Mouse (Mus musculus): ENCODE measurements around the gene 5830473C10Rik. TPM values are rescaled to one million over a fixed set of nuclear protein-coding genes. Genes with fewer than 3 reads are reported as not detected.
"Not testable (repeated sequence)": the region's sequence is repeated elsewhere in the genome, so short reads cannot be mapped to it uniquely, and the experiment has no call there.

5830473C10Rik gene
- total RNA-seq, 2 experiments from 2014 or later, result not detected

GRCm38 (mm10) chr5:90590676-90591075, 29.8 kb downstream of the 5830473C10Rik start:
- intact Hi-C loops (cut with DNase I; ENCODE audit: low total_unique reads), result no loop called here
- DNase-seq, result no peak

- intact Hi-C loops (cut with DNase I; ENCODE audit: low total_unique reads), result no loop called here
- no peak for DNase-seq
These were observed 31.0 kb downstream of the 5830473C10Rik start for GRCm38 (mm10) chr5:90591936-90592335.

GRCm38 (mm10) chr5:90594945-90595344, 34.0 kb downstream of the 5830473C10Rik start:
- DNase-seq, result no peak
- intact Hi-C loops (cut with DNase I; ENCODE audit: low total_unique reads), result no loop called here

- intact Hi-C loops (cut with DNase I; ENCODE audit: low total_unique reads), result no loop called here
- DNase-seq, result no peak
These were observed 35.2 kb downstream of the 5830473C10Rik start for GRCm38 (mm10) chr5:90596155-90596554.

GRCm38 (mm10) chr5:90601469-90601868, 40.6 kb downstream of the 5830473C10Rik start:
- intact Hi-C loops (cut with DNase I; ENCODE audit: low total_unique reads), result no loop called here
- peak; percentile 15 for DNase-seq

- intact Hi-C loops (cut with DNase I; ENCODE audit: low total_unique reads), result no loop called here
- DNase-seq, result no peak
These were observed 42.6 kb downstream of the 5830473C10Rik start for GRCm38 (mm10) chr5:90603407-90603923.

- intact Hi-C loops (cut with DNase I; ENCODE audit: low total_unique reads), result no loop called here
These were observed 48.0 kb downstream of the 5830473C10Rik start for GRCm38 (mm10) chr5:90608906-90609305.

GRCm38 (mm10) chr5:90611388-90611787, 50.5 kb downstream of the 5830473C10Rik start:
- DNase-seq, result no peak
- intact Hi-C loops (cut with DNase I; ENCODE audit: low total_unique reads), result no loop called here

More at GRCm38 (mm10) chr5:90608906-90609305, 48.0 kb downstream of the 5830473C10Rik start:
- DNase-seq, result no peak

GRCm38 (mm10) chr5:90611996-90612611, 51.2 kb downstream of the 5830473C10Rik start:
- intact Hi-C loops (cut with DNase I; ENCODE audit: low total_unique reads), result no loop called here

GRCm38 (mm10) chr5:90612751-90613150, 51.8 kb downstream of the 5830473C10Rik start:
- intact Hi-C loops (cut with DNase I; ENCODE audit: low total_unique reads); DNase-seq: not testable (repeated sequence)

More at GRCm38 (mm10) chr5:90611996-90612611, 51.2 kb downstream of the 5830473C10Rik start:
- DNase-seq, result no peak

- DNase-seq, result no peak
- intact Hi-C loops (cut with DNase I; ENCODE audit: low total_unique reads), result no loop called here
These were observed 57.0 kb downstream of the 5830473C10Rik start for GRCm38 (mm10) chr5:90617859-90618258.

- intact Hi-C loops (cut with DNase I; ENCODE audit: low total_unique reads), result no loop called here
These were observed 60.4 kb downstream of the 5830473C10Rik start for GRCm38 (mm10) chr5:90621316-90621715.

GRCm38 (mm10) chr5:90621726-90622125, 60.8 kb downstream of the 5830473C10Rik start:
- DNase-seq, result no peak
- intact Hi-C loops (cut with DNase I; ENCODE audit: low total_unique reads), result no loop called here

More at GRCm38 (mm10) chr5:90621316-90621715, 60.4 kb downstream of the 5830473C10Rik start:
- DNase-seq, result no peak

GRCm38 (mm10) chr5:90623209-90623608, 62.3 kb downstream of the 5830473C10Rik start:
- no peak for DNase-seq
- intact Hi-C loops (cut with DNase I; ENCODE audit: low total_unique reads), result no loop called here

GRCm38 (mm10) chr5:90624708-90625425, 64.0 kb downstream of the 5830473C10Rik start:
- intact Hi-C loops (cut with DNase I; ENCODE audit: low total_unique reads), result no loop called here
- no peak for DNase-seq

GRCm38 (mm10) chr5:90627423-90627822, 66.5 kb downstream of the 5830473C10Rik start:
- intact Hi-C loops (cut with DNase I; ENCODE audit: low total_unique reads), result no loop called here
- no peak for DNase-seq

- DNase-seq, result no peak
- intact Hi-C loops (cut with DNase I; ENCODE audit: low total_unique reads), result no loop called here
These were observed 67.1 kb downstream of the 5830473C10Rik start for GRCm38 (mm10) chr5:90628011-90628410.

- DNase-seq, result no peak
- intact Hi-C loops (cut with DNase I; ENCODE audit: low total_unique reads), result no loop called here
These were observed 67.6 kb downstream of the 5830473C10Rik start for GRCm38 (mm10) chr5:90628530-90628929.

- intact Hi-C loops (cut with DNase I; ENCODE audit: low total_unique reads), result no loop called here
- DNase-seq, result no peak
These were observed 74.0 kb downstream of the 5830473C10Rik start for GRCm38 (mm10) chr5:90634885-90635284.

- DNase-seq, result no peak
- intact Hi-C loops (cut with DNase I; ENCODE audit: low total_unique reads), result no loop called here
These were observed 79.6 kb downstream of the 5830473C10Rik start, which contains the start of gene Rassf6 for GRCm38 (mm10) chr5:90640286-90641217. Rassf6 (minus strand) TSS chr5:90640657.

All from gastrocnemius, postnatal 14 days (tissue).